Mouse (Mus musculus): Measurements from ENCODE around the gene Ube2e2. TPM values are rescaled to one million over a fixed set of nuclear protein-coding genes. Genes with fewer than 3 reads are reported as not detected.
"Not testable (repeated sequence)": the region's sequence is repeated elsewhere in the genome, so short reads cannot be mapped to it uniquely, and the experiment has no call there.

Ube2e2 gene
- polyA plus RNA-seq, 1 experiment = 116 TPM

DNA sequence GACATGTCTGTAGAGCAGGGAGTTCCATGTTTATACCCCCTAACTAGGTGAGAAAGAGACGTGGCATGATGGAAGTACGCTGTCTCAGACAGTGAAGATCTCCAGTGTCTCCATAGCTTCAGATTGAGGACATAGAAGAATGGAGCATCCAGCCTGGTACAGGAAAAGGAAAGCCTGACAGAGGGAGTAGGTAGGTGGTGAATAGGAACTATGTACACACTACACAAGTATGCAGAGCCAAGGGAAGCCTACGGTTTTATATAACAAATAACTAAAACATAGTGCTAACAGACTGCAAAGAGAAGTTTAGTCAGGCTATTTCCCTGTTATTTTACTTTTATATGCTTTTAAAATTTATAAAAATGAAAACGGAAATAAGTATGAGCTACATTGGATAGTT, 312.3 kb downstream of the Ube2e2 start:
- Histone ChIP-seq H3K4me1 (ENCODE audit: control insufficient read depth, insufficient read depth, low read length) (no peaks in the 10 kb centered on the region), H3K4me3 (replicated peaks; ENCODE audit: extremely low read depth, low read depth, low read length) (no peak overlapping the region)
- TF ChIP-seq POLR2A (IDR thresholded peaks at IDR 0.05; ENCODE audit: borderline replicate concordance, extremely low read depth, low read depth, low read length) (no peak), CTCF (IDR thresholded peaks at IDR 0.05; ENCODE audit: insufficient read depth, low read length) (no peak)
- WGBS = 91% methylated on average over 4 of the region's 4 CpGs
- DNase-seq = no peak

DNA sequence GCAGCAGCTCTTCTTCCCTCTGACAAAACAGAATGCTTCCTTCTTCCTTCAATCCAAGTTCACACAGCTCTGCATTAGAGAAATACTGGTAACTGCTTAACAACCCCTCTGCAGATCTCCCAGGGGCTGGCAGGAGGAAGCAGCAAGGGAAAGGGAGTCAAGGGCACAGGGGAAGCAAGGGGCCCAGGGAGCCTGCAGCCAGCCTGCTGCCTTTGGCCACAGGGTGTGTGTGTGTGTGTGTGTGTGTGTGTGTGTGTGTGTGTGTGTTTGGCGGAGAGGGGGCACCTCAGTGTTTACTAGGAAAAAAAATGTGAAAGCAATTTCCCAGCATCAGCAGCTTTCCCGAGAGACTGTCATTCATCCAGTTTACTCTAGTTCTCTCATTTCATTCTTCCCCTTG, 319.3 kb downstream of the Ube2e2 start:
- TF ChIP-seq POLR2A (IDR thresholded peaks at IDR 0.05; ENCODE audit: borderline replicate concordance, extremely low read depth, low read depth, low read length) = no peak
- no peak for TF ChIP-seq CTCF (IDR thresholded peaks at IDR 0.05; ENCODE audit: insufficient read depth, low read length)
- Histone ChIP-seq H3K4me3 (replicated peaks; ENCODE audit: extremely low read depth, low read depth, low read length) (no peak overlapping the region), H3K4me1 (ENCODE audit: control insufficient read depth, insufficient read depth, low read length) (no peaks in the 10 kb centered on the region)
- 50% methylated on average over 2 of the region's 2 CpGs for WGBS
- no peak for DNase-seq

- 90% methylated on average over 10 of the region's 10 CpGs for WGBS
- no peak for TF ChIP-seq CTCF (IDR thresholded peaks at IDR 0.05; ENCODE audit: insufficient read depth, low read length)
- TF ChIP-seq POLR2A (IDR thresholded peaks at IDR 0.05; ENCODE audit: borderline replicate concordance, extremely low read depth, low read depth, low read length) = no peak
- DNase-seq = no peak
- Histone ChIP-seq H3K4me1 (ENCODE audit: control insufficient read depth, insufficient read depth, low read length) (no peaks in the 10 kb centered on the region), H3K4me3 (replicated peaks; ENCODE audit: extremely low read depth, low read depth, low read length) (no peak overlapping the region)
These were observed 319.8 kb downstream of the Ube2e2 start for GRCm38 (mm10) chr14:18574130-18574721.

DNA sequence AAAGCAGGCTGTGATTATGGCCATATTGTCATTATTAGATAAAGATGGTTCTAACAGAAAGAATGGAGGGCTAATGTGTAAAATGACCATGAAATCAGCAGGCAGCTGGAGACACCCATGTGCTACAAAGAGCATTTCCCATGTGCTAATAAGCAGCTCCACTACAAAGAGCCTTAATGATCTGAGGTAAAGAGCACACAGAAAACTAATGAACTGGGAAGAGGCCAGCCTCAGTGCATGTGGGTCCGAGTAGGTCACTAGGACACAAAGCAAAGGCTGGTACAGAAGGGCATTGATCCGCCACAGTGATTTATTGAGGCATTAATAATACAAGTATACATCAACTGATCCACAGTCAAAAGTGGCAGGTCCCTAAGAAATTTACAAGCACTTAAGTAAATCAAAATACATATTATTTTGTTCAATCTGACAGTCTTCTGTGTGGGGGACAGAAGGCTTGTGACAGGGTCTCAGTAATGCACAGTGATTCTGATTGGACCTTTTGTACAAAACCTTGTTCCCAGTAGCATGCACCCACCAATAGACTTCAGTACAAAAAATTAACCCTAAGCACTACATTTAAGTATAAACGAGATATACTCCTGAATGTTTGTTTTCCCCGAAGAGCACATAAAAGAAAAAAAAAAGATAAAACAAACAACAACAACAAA, 320.6 kb downstream of the Ube2e2 start:
- Histone ChIP-seq H3K4me3 (replicated peaks; ENCODE audit: extremely low read depth, low read depth, low read length) (no peak overlapping the region), H3K4me1 (ENCODE audit: control insufficient read depth, insufficient read depth, low read length) (no peaks in the 10 kb centered on the region)
- no peak for TF ChIP-seq CTCF (IDR thresholded peaks at IDR 0.05; ENCODE audit: insufficient read depth, low read length)
- TF ChIP-seq POLR2A (IDR thresholded peaks at IDR 0.05; ENCODE audit: borderline replicate concordance, extremely low read depth, low read depth, low read length) = no peak
- WGBS = 78% methylated on average over 4 of the region's 4 CpGs
- no peak for DNase-seq

GRCm38 (mm10) chr14:18572852-18573251, 321.2 kb downstream of the Ube2e2 start:
- 71% methylated on average over 4 of the region's 4 CpGs for WGBS
- H3K4me3 ChIP-seq (replicated peaks; ENCODE audit: extremely low read depth, low read depth, low read length) = no peak overlapping the region
- no peak for DNase-seq
- TF ChIP-seq POLR2A (IDR thresholded peaks at IDR 0.05; ENCODE audit: borderline replicate concordance, extremely low read depth, low read depth, low read length) (no peak), CTCF (IDR thresholded peaks at IDR 0.05; ENCODE audit: insufficient read depth, low read length) (no peak)
- no peaks in the 10 kb centered on the region for H3K4me1 ChIP-seq (ENCODE audit: control insufficient read depth, insufficient read depth, low read length)

- no peak for DNase-seq
- Histone ChIP-seq H3K4me3 (replicated peaks; ENCODE audit: extremely low read depth, low read depth, low read length) (no peak overlapping the region), H3K4me1 (ENCODE audit: control insufficient read depth, insufficient read depth, low read length) (no peaks in the 10 kb centered on the region)
- no peak for TF ChIP-seq CTCF (IDR thresholded peaks at IDR 0.05; ENCODE audit: insufficient read depth, low read length)
- no peak for TF ChIP-seq POLR2A (IDR thresholded peaks at IDR 0.05; ENCODE audit: borderline replicate concordance, extremely low read depth, low read depth, low read length)
These were observed 324.5 kb downstream of the Ube2e2 start for GRCm38 (mm10) chr14:18569615-18570014.

DNA sequence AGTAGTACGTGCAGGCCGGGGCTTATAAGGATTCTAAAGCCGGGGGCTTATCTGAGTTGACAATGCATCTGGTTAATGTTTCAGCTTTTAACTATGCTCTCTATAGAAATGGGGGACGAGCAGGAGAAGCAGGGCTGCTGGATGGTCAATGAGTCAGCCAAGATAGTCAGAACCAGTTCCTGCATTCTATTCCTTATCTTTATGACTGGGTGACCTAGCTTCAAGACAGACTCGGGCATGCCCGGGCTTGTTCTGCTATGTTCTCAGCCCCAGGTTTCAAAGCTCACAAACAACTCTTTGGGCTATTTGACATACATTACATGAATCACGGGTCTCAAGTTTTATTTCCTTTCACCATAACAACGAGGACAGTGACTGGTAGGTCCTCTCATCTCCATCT, 329.1 kb downstream of the Ube2e2 start:
- H3K4me1 ChIP-seq (ENCODE audit: control insufficient read depth, insufficient read depth, low read length); DNase-seq; H3K4me3 ChIP-seq (replicated peaks; ENCODE audit: extremely low read depth, low read depth, low read length): not testable (repeated sequence)
- 75% methylated on average over 8 of the region's 8 CpGs for WGBS

DNA sequence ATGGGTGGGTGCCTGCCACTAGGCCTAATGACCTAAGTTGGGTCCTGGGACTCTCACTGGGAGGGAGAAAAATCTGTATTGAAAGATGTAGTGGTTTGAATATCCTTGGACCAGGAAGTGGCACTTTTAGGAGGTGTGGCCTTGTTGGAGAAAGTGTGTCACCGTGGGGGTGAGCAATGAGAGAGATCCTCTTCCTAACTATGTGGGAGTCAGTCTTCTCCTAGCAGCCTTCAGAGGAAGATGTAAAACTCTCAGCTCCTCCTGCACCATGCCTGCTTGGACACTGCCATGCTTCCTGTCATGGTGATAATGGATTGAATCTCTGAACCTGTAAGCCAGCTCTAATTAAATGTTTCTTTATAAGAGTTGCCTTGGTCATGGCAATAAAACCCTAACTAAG, 338.8 kb downstream of the Ube2e2 start:
- WGBS = 50% methylated on average over 1 of the region's 1 CpGs
- no peak overlapping the region for H3K4me3 ChIP-seq (replicated peaks; ENCODE audit: extremely low read depth, low read depth, low read length)
- no peaks in the 10 kb centered on the region for H3K4me1 ChIP-seq (ENCODE audit: control insufficient read depth, insufficient read depth, low read length)
- TF ChIP-seq CTCF (IDR thresholded peaks at IDR 0.05; ENCODE audit: insufficient read depth, low read length) (no peak), POLR2A (IDR thresholded peaks at IDR 0.05; ENCODE audit: borderline replicate concordance, extremely low read depth, low read depth, low read length) (no peak)
- no peak for DNase-seq

DNA sequence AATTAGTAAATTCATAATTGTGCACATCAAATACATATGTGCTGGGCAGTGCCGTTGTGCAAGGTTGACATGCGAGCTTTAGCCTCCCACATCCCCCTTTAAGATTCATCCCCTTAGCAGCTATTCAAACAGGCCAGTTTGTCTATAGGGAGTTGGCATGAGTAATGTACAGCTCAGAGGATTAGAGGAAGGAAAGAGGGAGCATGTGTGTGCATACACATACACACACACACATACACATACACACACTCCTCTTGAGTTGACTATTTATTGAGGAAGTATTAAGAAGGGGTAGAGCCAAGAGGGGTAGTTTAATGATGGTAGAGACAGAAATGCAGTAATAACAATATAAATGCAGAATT, 339.5 kb downstream of the Ube2e2 start:
- DNase-seq = no peak
- TF ChIP-seq POLR2A (IDR thresholded peaks at IDR 0.05; ENCODE audit: borderline replicate concordance, extremely low read depth, low read depth, low read length) (no peak), CTCF (IDR thresholded peaks at IDR 0.05; ENCODE audit: insufficient read depth, low read length) (no peak)
- Histone ChIP-seq H3K4me3 (replicated peaks; ENCODE audit: extremely low read depth, low read depth, low read length) (no peak overlapping the region), H3K4me1 (ENCODE audit: control insufficient read depth, insufficient read depth, low read length) (no peaks in the 10 kb centered on the region)
- 91% methylated on average over 2 of the region's 2 CpGs for WGBS

DNA sequence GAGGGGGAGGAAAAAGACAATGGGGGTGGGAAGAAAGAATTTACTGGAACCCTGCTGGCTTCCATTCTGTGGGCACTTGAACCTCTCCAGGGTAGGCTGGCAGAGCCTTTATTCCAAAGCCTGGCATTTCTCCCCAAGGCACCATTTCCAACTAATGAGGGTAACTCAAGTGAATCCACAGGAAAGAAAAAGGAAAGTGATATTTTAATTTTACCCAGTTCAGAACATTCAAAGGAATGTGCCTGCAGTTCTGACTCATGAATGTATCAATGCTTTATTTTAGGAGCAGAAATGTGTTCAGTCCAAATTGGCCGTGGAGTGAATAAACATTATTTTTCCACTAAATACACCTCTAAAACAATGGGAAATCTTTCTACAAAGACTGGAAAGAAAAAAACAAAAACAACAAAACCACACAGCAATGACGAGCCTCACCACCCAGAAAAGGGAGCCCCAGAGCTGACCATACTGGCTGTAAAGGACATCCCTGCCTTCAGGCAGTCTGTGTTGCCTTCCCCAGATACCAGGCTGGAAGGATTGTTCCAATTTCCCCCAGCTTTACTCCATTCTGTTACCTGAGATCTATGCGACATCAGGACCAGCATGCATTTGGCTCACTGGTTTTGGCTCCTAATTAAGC, 340.0 kb downstream of the Ube2e2 start:
- no peaks in the 10 kb centered on the region for H3K4me1 ChIP-seq (ENCODE audit: control insufficient read depth, insufficient read depth, low read length)
- no peak overlapping the region for H3K4me3 ChIP-seq (replicated peaks; ENCODE audit: extremely low read depth, low read depth, low read length)
- no peak for DNase-seq
- 71% methylated on average over 3 of the region's 3 CpGs for WGBS
- no peak for TF ChIP-seq POLR2A (IDR thresholded peaks at IDR 0.05; ENCODE audit: borderline replicate concordance, extremely low read depth, low read depth, low read length)
- no peak for TF ChIP-seq CTCF (IDR thresholded peaks at IDR 0.05; ENCODE audit: insufficient read depth, low read length)
